Mouse (Mus musculus) hindbrain, embryonic 11.5 days (tissue): ENCODE data around the gene Kcnn3. TPM values are rescaled to one million over a fixed set of nuclear protein-coding genes. Genes with fewer than 3 reads are reported as not detected.

ENCODE experiments used
- ATAC-seq: fragments of 200-750 bp; cut with Nextera tagmentation; 2 replicates; pipeline ENCODE4 v1.8.0; 2017; ENCODE audit warnings: mild to moderate bottlenecking, moderate TSS enrichment, moderate library complexity; ENCODE audit not compliant: low FRiP score
- DNase-seq: peaks from one replicate; pipeline ENCODE4 v3.0.0-alpha.2; 2015; ENCODE audit warnings: low spot score
- H3K27ac ChIP-seq: fragments of 300-500 bp; sonication (generic); 2 replicates; pipeline ENCODE4 v1.5.1; 2014; ENCODE audit warnings: mild to moderate bottlenecking, low read depth, low read length
- H3K27me3 ChIP-seq: fragments of 300-500 bp; sonication (generic); 2 replicates; pipeline ENCODE4 v1.6.1; 2014; ENCODE audit warnings: mild to moderate bottlenecking, low read length, moderate library complexity, mixed read lengths; ENCODE audit not compliant: control insufficient read depth, insufficient read depth
- H3K36me3 ChIP-seq: fragments of 300-500 bp; sonication (generic); 2 replicates; pipeline ENCODE4 v1.6.1; 2014; ENCODE audit warnings: mild to moderate bottlenecking, low read length, moderate library complexity, mixed read lengths; ENCODE audit not compliant: control insufficient read depth, insufficient read depth
- H3K4me1 ChIP-seq: fragments of 300-500 bp; sonication (generic); replicated peaks from 2 replicates; pipeline ENCODE4 v1.6.1; 2014; ENCODE audit warnings: low read length, mixed read lengths; ENCODE audit not compliant: control insufficient read depth, insufficient read depth
- H3K4me2 ChIP-seq: fragments of 300-500 bp; sonication (generic); replicated peaks from 2 replicates; pipeline ENCODE4 v1.6.1; 2014; ENCODE audit warnings: mild to moderate bottlenecking, low read depth, low read length
- H3K4me3 ChIP-seq: fragments of 300-500 bp; sonication (generic); 2 replicates; pipeline ENCODE4 v1.5.1; 2014; ENCODE audit warnings: low read depth, low read length
- H3K9ac ChIP-seq: fragments of 300-500 bp; sonication (generic); 2 replicates; pipeline ENCODE4 v1.6.1; 2014; ENCODE audit warnings: low read depth, low read length
- H3K9me3 ChIP-seq: fragments of 300-500 bp; sonication (generic); 2 replicates; pipeline ENCODE4 v1.6.1; 2016; ENCODE audit warnings: low read length; ENCODE audit not compliant: control insufficient read depth
- WGBS: fragments of 180-500 bp; shearing (Covaris S2); extraction: QIAGEN DNeasy Blood & Tissue Kit; methylation state at CpG from one replicate; pipeline ENCODE4 v1.1.7; 2014; 5-methylcytosine and 5-hydroxymethylcytosine counted together
- polyA plus RNA-seq: library from polyadenylated mRNA; unstranded; fragments of >200 nt; fragmentation: Nextera tagmentation; extraction: Ambion mirVana; gene quantifications from 2 replicates; pipeline ENCODE4 v1.2.1, GENCODE M21; 2014

Gene Kcnn3
- polyA plus RNA-seq, 1 experiment from 2014 or later = 2.9 TPM

GRCm38 (mm10) chr3:89522450-89523128 lies 2.6 kb downstream of the Kcnn3 start:
- Histone ChIP-seq H3K9ac (peak overlapping the region; percentile 33; the same call in 1 of the 2 replicates), H3K9me3 (no peaks in the 10 kb centered on the region), H3K4me3 (peak overlapping the region; percentile 37), H3K4me1 (peaks cover 9% of the 10 kb centered on the region), H3K4me2 (peak overlapping the region; percentile 81), H3K27me3 (peaks cover 12% of the 10 kb centered on the region), H3K27ac (no peak overlapping the region), H3K36me3 (no peaks in the 10 kb centered on the region)
- DNase-seq (peak; percentile 13), ATAC-seq (no peak)
- 37% methylated on average over 6 of the region's 6 CpGs for WGBS

DNA sequence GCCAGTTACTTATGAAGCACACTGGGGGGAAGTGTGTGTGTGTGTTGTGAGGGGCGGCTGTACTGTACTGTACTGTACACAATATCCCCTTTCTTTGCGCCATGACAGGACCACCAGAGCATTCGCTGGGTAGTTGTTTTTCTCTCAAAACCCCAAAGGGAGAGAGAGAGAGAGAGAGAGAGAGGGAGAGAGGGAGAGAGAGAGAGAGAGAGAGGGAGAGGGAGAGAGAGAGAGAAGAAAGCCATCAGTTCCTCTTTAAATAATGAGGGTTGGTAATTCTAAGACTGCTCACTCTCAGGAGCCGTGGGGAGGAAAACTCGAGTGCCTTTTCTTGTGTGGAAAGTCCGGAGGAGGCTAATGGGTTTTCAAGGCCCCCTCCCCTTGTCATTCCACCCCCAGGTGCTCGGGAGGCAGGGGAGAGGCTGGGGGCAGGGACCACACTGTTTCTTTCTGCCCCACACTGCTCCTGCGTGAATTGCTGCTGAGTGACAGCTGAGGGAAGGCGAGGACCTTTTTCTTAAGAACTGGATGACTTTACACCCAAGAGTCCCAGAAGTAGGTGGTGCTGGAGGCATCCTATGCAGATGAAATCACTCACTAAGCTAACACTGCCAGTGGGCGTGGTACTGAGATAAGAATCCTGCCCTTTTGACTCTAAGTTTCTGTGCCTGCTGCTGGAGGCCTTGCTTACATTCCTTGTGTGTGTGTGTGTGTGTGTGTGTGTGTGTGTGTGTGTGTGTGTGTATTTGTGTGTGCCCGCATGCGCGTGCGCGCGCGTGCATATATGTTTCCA lies 6.5 kb downstream of the Kcnn3 start:
- WGBS = 63% methylated on average over 17 of the region's 17 CpGs
- H3K9ac ChIP-seq = no peak overlapping the region

GRCm38 (mm10) chr3:89529796-89530195 lies 9.8 kb downstream of the Kcnn3 start:
- Histone ChIP-seq H3K9ac (no peak overlapping the region), H3K4me2 (no peak overlapping the region), H3K9me3 (no peaks in the 10 kb centered on the region), H3K4me1 (no peaks in the 10 kb centered on the region; the same call in 1 of the 2 replicates), H3K27ac (no peak overlapping the region), H3K4me3 (no peak overlapping the region), H3K27me3 (no peaks in the 10 kb centered on the region), H3K36me3 (no peaks in the 10 kb centered on the region)
- 81% methylated on average over 3 of the region's 3 CpGs for WGBS
- ATAC-seq (no peak), DNase-seq (no peak)

More for the DNA sequence above, 6.5 kb downstream of the Kcnn3 start:
- H3K4me2 ChIP-seq = no peak overlapping the region
- ATAC-seq (no peak), DNase-seq (no peak)
- H3K36me3 ChIP-seq = no peaks in the 10 kb centered on the region
- H3K27me3 ChIP-seq = peaks cover 7% of the 10 kb centered on the region; the same call in 1 of the 2 replicates
- peaks cover 5% of the 10 kb centered on the region; the same call in 1 of the 2 replicates for H3K4me1 ChIP-seq
- H3K9me3 ChIP-seq = no peaks in the 10 kb centered on the region
- no peak overlapping the region for H3K27ac ChIP-seq
- no peak overlapping the region for H3K4me3 ChIP-seq

DNA sequence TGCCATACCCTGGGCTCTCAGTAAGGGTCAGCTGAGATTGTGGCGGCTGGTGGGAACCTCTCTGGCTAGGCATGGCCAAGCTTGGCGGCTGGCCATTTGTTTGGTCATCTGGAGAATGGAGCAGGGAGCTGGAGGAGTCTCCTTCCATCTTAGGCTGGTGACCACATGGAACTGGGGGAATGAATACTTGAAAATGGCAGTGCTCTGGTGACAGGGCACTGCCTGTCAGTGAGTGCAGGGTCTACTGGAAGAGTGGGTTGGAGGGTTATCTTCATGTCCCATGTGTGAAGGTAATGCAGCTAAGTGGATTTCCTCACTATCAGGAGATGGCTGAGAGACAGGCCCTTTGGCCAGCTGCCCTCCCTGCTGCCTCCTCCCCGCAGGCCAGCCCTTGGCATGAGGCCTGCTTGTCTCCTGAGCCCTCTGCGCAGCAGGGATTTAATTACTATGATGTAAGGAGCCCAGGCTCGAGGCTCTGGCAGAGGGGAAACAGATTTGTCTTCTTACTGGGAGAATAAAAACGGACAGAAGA lies 14.7 kb downstream of the Kcnn3 start:
- Histone ChIP-seq H3K27ac (no peak overlapping the region), H3K9ac (no peak overlapping the region), H3K9me3 (no peaks in the 10 kb centered on the region), H3K36me3 (no peaks in the 10 kb centered on the region), H3K27me3 (no peaks in the 10 kb centered on the region), H3K4me3 (no peak overlapping the region), H3K4me1 (no peaks in the 10 kb centered on the region; the same call in 1 of the 2 replicates), H3K4me2 (no peak overlapping the region)
- DNase-seq (no peak), ATAC-seq (no peak)
- 65% methylated on average over 6 of the region's 6 CpGs for WGBS

DNA sequence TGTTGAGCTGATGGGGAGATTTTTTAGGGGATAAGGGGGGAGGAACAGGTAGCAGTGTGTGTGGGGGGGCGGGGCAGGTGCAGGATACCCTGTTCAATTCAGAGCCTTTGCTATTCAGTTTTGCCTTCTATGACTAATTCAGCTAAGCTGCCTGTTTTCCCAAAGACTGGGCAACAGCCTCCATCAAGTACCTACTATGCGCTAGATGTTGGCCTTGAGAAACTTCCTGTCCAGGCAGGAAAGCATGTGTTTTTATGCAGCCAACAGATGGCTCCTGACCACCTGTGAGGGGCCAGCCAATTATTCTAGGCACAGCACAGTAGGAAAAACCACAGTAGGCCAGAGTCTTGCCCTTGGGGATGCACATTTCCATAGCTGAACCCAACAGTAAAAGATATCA lies 15.2 kb downstream of the Kcnn3 start:
- H3K9me3 ChIP-seq = no peaks in the 10 kb centered on the region
- H3K9ac ChIP-seq = no peak overlapping the region
- ATAC-seq = no peak
- no peak overlapping the region for H3K4me3 ChIP-seq
- H3K4me1 ChIP-seq = no peaks in the 10 kb centered on the region; the same call in 1 of the 2 replicates
- DNase-seq = no peak
- H3K4me2 ChIP-seq = no peak overlapping the region
- WGBS = 92% methylated on average over 2 of the region's 2 CpGs
- H3K36me3 ChIP-seq = no peaks in the 10 kb centered on the region
- H3K27me3 ChIP-seq = no peaks in the 10 kb centered on the region
- H3K27ac ChIP-seq = no peak overlapping the region

DNA sequence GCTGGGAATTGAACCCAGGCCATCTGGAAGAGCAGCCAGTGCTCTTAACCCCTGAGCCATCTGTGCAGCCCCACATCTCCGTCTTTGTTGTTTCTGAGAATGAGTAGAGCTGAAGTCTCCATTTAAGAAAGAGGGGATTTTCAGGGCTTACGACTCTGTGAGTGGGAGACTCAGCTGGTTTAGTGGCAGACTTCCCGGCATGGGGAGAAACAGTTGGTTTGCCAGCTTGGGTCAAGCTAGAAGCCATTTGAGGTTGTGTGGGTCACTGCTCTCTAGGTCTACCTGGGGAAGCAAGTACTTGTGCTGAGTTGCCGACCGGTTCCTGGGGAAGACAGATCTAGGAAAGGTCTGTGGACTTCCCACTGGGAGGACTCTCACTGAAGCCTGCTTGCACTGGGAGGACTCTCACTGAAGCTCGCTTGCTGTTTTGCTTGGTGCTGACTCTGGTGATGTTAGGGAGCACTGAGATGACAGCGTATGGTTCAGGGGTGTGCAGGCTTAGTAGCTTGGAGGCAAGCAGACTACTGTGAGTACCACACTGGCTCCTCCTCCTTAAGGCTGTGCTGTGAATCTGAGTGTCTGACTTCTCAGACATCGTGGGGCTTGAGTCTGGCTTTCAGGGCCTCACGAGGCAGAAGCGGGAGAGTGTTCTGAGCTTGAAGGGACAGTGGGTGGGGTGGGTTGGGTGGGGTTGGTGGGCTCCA lies 19.2 kb downstream of the Kcnn3 start:
- Histone ChIP-seq H3K36me3 (no peaks in the 10 kb centered on the region), H3K4me3 (no peak overlapping the region), H3K4me2 (no peak overlapping the region), H3K9me3 (no peaks in the 10 kb centered on the region), H3K4me1 (no peaks in the 10 kb centered on the region; the same call in 1 of the 2 replicates), H3K9ac (no peak overlapping the region), H3K27me3 (no peaks in the 10 kb centered on the region), H3K27ac (no peak overlapping the region)
- no peak for ATAC-seq
- no peak for DNase-seq
- 85% methylated on average over 10 of the region's 10 CpGs for WGBS

GRCm38 (mm10) chr3:89539740-89540370 lies 19.9 kb downstream of the Kcnn3 start:
- no peak for ATAC-seq
- 79% methylated on average over 9 of the region's 9 CpGs for WGBS

GRCm38 (mm10) chr3:89540371-89540743 lies 20.4 kb downstream of the Kcnn3 start:
- no peaks in the 10 kb centered on the region for H3K9me3 ChIP-seq
- no peaks in the 10 kb centered on the region for H3K4me1 ChIP-seq
- H3K36me3 ChIP-seq = no peaks in the 10 kb centered on the region
- DNase-seq (no peak), ATAC-seq (no peak)
- no peaks in the 10 kb centered on the region for H3K27me3 ChIP-seq
- 86% methylated on average over 6 of the region's 6 CpGs for WGBS
- no peak overlapping the region for H3K4me3 ChIP-seq
- no peak overlapping the region for H3K27ac ChIP-seq
- H3K4me2 ChIP-seq = no peak overlapping the region
- no peak overlapping the region for H3K9ac ChIP-seq

More at GRCm38 (mm10) chr3:89539740-89540370, 19.9 kb downstream of the Kcnn3 start:
- no peak overlapping the region for H3K27ac ChIP-seq
- H3K4me2 ChIP-seq = no peak overlapping the region
- DNase-seq = no peak
- no peaks in the 10 kb centered on the region for H3K4me1 ChIP-seq
- no peaks in the 10 kb centered on the region for H3K27me3 ChIP-seq
- H3K9me3 ChIP-seq = no peaks in the 10 kb centered on the region
- H3K36me3 ChIP-seq = no peaks in the 10 kb centered on the region
- no peak overlapping the region for H3K9ac ChIP-seq
- no peak overlapping the region for H3K4me3 ChIP-seq
